Mouse (Mus musculus): ENCODE measurements around the gene Acvrl1.

DNA sequence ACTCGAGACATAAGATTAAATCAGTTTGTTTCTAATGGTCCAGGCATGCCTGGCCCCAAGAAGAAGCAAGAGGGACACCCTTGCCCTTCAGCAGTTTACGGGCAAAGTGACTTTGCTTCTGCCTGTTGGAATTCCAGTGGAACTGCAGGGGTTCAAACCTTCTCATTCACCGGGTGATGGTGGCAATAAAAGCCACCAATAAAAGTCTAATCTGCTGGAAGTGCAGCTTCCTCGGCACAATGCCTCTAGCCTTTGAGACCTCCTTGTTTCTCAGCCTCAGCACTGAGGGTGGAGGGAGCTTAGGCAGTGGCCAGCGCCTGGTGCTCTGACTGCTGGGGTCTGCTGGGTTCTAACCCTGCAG is 52.8 kb downstream of the Acvrl1 start:
- TF ChIP-seq CTCF (IDR thresholded peaks at IDR 0.05; ENCODE audit: low read depth) (no peak), EP300 (IDR thresholded peaks at IDR 0.05; ENCODE audit: low read depth) (no peak)
